Mouse (Mus musculus) right cerebral cortex, postnatal 10 days (tissue): Measurements from ENCODE around the gene Hsp90aa1.
"Not testable (repeated sequence)": the region's sequence is repeated elsewhere in the genome, so short reads cannot be mapped to it uniquely, and the experiment has no call there.

Experiments used
- DNase-seq, 2 experiments: peaks; one replicate each; pipeline ENCODE4 v3.0.0; 2021; ENCODE audit warnings: low spot score in 2 of 2

Gene Hsp90aa1

DNA sequence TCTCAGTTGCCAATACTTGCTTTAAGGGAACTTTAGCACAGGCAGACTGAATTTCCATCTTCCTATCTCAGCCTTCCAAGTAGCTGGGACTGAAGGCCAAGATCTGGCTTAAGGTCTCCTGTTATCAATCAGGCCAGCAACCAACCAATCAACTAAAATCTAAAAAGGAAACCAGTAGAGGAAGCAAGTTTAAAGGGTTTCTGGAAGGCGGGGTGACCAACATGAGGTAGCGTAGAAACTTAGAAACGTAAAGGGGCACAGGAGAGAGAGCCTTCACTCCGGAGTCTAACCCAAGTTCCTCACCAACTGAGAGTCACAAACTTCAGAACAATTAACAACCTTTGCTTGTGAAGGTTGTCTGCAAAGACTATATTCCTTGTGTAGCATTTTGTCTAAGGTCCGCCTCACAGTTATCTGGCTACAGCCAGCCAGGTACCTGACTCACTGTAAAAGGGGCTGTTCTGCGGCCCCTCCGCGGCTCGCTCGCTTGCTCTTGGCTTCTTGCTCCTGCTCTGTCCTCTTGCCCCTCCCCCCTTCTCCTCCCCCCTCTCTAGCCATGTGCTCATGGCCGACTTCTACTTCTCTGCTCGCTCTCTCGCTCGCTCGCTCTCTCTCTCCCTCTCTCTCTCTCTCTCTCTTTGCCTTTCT lies 3.9 kb downstream of the Hsp90aa1 start:
- DNase-seq, result no peak

GRCm38 (mm10) chr12:110698080-110698479 lies 4.4 kb downstream of the Hsp90aa1 start:
- DNase-seq, result no peak

- no peak for DNase-seq
These were observed 5.1 kb downstream of the Hsp90aa1 start for GRCm38 (mm10) chr12:110697457-110697856.

DNA sequence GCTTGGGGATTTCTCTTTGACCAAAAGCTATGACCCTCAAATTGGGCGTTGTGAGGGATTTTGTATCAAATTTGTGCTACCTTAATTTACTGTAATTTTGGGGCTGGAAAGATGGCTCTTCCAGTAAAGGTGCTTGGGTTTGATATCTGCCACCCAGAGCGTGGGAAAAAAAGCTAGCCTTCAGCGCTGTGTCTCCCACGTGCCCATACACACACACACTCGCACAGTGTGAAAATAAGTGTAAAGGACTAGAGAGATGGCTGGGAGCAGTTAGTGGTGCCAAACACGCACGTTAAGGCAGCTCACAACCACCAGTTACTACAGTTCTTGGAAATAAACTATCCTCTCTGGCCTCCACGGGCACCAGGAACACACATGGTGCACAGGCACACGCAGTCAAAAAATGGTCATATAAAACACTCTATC lies 5.5 kb downstream of the Hsp90aa1 start:
- DNase-seq, result no peak

- peak; percentile 98 to 99 for DNase-seq
These were observed 6.2 kb downstream of the Hsp90aa1 start for GRCm38 (mm10) chr12:110696173-110696974.

DNA sequence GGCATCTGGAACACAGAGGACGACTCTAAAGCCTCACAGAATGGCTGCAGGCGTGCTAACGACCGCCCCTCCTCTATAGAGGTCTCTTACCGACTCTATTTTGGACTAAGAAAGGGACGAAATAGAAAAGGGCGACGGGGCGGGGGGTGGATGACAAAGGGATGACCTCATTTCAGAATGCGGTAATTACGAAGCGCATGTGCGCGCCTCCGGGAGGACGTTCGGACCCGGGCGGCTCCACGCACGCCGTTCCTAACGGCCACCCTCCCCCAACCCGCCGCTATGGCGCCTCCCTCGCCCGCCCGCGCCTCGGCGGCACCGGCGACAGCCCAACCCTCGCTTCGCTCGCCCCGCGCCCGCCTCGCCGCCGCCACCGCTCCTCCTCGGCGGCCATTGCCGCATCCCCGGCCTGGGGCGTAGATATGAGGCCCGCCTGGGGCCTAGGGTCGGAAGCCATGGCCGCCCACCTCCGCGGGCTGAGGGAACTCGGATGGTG lies 6.8 kb downstream of the Hsp90aa1 start:
- peak; percentile 77 to 82 for DNase-seq

DNA sequence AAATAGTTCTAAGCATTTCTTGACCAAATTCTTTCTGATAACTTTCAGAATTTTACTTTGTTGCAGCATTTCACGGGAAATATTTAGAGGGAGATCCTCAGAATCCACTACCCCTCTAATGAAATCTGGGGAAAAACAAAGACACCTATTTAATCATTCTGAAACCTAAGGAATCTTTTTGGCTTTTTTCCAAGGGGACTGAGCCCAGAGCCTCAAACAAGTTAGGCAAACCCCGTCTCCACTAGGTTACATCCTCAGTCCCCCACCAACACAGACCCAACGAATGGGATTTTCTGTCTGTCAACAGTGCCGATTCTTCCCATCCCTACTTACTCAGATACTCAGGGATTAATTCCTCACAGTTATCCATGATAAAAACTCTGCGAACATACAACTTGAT lies 9.2 kb downstream of the Hsp90aa1 start:
- not testable (repeated sequence) for DNase-seq

GRCm38 (mm10) chr12:110689919-110690643 lies 12.4 kb downstream of the Hsp90aa1 start:
- DNase-seq, result no peak

DNA sequence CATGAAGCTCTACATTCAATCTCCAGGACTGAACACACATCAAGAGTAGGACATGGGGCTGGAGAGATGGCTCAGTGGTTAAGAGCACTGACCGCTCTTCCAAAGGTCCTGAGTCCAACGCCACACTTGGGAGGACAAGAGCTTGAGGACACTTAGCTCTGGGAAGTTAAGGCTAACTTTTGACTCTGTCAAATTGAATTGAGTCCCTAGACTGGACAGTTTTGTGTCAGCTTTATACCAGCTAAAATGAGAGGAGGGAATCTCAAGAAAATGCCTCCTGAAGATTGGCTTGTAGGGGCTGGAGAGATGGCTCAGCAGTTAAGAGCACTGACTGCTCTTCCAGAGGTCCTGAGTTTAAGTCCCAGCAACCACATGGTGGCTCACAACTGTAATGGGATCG lies 13.6 kb downstream of the Hsp90aa1 start:
- DNase-seq, result not testable (repeated sequence)

DNA sequence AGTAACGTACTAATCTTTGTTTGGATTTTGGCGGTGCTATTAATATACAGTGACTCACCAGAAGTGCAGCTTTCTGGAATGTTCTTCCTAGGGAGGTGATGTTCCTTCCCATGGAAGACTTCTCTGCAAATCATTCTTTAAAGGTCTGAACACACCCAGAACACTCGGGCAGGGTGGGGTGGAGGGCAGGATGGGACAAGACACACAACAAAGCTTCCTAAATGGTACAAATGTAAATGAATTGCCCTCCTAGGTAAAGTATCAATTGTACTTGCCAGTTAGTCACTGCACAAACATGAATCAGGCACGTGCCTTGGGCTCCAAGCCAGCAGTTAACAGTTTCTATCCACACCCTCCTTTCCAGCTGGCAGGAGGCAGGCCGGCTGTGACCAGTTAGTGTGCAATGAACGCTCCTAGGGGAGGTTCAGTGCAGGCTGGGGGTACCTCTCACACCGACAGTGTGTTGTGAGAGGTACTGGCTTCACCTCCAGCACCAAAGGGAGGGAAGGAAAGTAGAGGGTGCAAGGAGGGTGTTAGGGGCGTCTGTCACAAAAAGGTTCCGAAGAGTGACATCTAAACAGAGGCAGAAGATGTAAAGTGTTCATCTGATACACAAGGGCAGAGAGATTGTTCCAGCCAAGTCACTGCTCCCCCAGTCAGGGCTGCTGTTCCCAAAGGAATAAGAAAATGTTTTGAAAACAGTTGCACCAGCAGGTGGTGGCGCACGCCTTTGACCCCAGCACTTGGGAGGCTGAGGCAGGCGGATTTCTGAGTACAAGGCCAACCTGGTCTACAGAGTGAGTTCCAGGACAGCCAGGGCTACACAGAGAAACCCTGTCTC lies 14.4 kb downstream of the Hsp90aa1 start:
- peak; percentile 78 to 79 for DNase-seq

DNA sequence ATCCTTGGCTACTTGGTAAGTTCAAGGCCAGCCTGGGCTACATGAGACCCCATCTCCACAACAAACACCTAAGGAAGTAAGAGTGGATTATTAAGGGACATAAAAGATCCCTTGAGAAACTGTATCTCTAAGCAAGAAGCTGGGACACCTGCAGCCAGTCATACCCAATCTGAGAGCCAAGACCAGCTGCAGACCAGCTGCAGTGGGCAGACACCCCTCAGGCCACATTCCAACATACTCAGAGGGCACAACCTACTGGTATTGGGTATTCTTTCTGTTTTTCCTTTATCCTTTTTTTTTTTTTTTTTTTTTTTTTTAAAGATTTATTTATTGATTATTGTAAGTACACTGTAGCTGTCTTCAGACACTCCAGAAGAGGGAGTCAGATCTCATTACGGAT lies 18.9 kb downstream of the Hsp90aa1 start:
- no peak for DNase-seq

GRCm38 (mm10) chr12:110682561-110683299 lies 19.8 kb downstream of the Hsp90aa1 start, which contains the start of gene 1700001K19Rik:
1700001K19Rik (minus strand) TSS chr12:110682619.
- DNase-seq, result no peak

DNA sequence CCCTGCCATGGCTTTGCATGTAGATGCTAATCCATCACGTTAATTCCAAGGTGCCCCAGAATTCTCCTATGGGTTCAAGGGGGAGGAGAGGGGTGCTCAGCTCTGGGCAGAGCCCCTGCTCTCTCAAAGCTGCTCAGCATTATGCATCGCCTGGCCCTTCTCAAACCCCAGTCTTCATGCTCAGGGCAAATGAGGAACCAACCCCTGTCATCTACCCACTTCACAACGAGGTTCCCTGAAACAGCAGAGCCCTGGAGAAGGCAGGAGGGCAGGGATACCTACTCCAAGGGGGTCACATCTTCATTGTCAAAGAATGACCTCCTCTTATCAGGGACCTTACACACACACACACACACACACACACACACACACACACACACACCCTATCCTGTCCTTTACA lies 20.6 kb downstream of the Hsp90aa1 start:
- DNase-seq, result no peak

GRCm38 (mm10) chr12:110681191-110681590 lies 21.3 kb downstream of the Hsp90aa1 start:
- no peak for DNase-seq

DNA sequence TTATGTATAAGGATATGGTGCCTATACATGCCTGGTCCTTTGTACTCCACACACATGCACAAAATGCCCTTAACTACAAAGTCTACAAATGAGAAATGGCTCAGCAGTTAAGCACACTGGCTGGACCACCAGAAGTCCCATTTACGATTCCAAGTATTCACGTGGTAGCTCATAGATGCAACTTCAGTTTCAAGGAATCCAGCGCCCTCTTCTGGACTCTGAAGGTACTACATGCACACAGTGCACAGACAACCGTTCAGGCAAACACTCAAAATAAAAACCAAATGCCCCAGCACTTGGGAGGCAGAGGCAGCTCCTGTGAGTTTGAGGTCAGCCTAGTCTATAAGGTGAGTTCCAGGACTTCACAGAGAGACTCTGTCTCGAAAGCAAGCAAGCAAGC lies 28.3 kb downstream of the Hsp90aa1 start:
- DNase-seq, result no peak

- no peak for DNase-seq
These were observed 35.0 kb downstream of the Hsp90aa1 start for GRCm38 (mm10) chr12:110667466-110668077.

GRCm38 (mm10) chr12:110661746-110662145 lies 40.8 kb downstream of the Hsp90aa1 start:
- no peak for DNase-seq

DNA sequence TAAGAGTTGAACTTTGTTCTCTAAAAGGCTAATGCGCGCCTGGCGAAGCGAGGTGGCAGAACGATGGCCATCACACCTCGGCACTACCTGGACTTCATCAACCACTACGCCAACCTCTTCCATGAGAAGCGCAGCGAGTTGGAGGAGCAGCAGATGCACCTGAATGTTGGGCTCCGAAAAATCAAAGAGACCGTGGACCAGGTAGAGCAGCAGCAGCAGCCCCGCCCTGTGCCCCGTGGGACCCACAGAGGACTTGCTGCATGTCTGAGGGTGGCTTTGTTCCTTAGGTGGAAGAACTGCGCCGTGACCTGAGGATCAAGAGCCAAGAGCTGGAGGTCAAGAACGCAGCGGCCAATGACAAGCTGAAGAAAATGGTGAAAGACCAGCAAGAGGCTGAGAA lies 51.1 kb downstream of the Hsp90aa1 start:
- DNase-seq, result no peak

GRCm38 (mm10) chr12:110650241-110650641 lies 52.3 kb downstream of the Hsp90aa1 start:
- DNase-seq, result no peak
